Mouse (Mus musculus): ENCODE data around the gene Il1r1. TPM values are rescaled to one million over a fixed set of nuclear protein-coding genes. Genes with fewer than 3 reads are reported as not detected.

Il1r1 gene
- polyA plus RNA-seq, 1 experiment, result 0.49 TPM

DNA sequence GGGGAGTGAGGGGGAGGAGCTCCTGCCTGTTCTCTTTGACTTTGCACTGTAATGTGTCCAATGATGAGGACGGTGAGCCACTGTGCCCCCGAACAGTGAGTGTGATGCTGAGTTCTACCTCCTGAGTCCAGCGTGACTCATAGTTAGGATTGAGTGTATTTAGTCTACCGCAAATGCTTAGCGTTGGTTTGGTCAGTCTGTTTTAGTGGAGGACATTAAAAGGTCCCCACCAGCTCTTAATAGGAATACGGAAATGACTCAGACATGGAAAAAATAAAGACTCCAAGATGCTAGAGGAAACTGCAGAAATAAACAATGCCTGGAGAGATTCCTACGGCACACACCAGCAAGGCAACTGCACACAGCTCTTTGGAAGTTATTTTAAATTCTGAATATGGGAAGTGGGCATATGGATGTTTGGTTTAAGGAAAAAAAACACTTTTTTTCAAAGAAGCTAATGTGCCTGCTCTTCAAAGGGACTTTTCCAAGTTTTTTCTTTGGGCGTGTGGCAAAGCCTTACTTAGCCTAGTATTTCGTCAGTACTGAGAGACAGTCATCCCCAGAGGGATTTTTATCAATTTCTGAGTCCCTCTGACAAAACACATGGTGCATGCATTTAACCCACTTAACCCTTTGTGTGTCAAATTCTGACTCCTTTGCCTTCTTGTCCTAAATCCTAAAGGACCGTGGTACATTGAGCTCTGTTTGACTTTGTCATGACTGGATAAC lies 50.6 kb downstream of the Il1r1 start:
- Histone ChIP-seq H3K4me1 (ENCODE audit: control insufficient read depth, insufficient read depth, low read length) (no peaks in the 10 kb centered on the region), H3K36me3 (ENCODE audit: control insufficient read depth, insufficient read depth, low read length, poor library complexity, severe bottlenecking) (no peaks in the 10 kb centered on the region), H3K9me3 (replicated peaks; ENCODE audit: control insufficient read depth, insufficient read depth, low read length, poor library complexity, severe bottlenecking) (no peaks in the 10 kb centered on the region), H3K27ac (ENCODE audit: insufficient read depth, low read length) (no peak overlapping the region), H3K4me3 (ENCODE audit: low read depth, low read length) (no peak overlapping the region), H3K27me3 (ENCODE audit: control insufficient read depth, insufficient read depth, low read length, poor library complexity, severe bottlenecking) (no peaks in the 10 kb centered on the region), H3K9ac (ENCODE audit: low read depth, poor library complexity, severe bottlenecking) (no peak overlapping the region)
- TF ChIP-seq CTCF (IDR thresholded peaks at IDR 0.05; ENCODE audit: low read depth, low read length), result no peak
- TF ChIP-seq POLR2A (IDR thresholded peaks at IDR 0.05; ENCODE audit: insufficient read depth, low read length), result no peak
- TF ChIP-seq EP300 (IDR thresholded peaks at IDR 0.05; ENCODE audit: insufficient read depth, low read depth, low read length), result no peak

DNA sequence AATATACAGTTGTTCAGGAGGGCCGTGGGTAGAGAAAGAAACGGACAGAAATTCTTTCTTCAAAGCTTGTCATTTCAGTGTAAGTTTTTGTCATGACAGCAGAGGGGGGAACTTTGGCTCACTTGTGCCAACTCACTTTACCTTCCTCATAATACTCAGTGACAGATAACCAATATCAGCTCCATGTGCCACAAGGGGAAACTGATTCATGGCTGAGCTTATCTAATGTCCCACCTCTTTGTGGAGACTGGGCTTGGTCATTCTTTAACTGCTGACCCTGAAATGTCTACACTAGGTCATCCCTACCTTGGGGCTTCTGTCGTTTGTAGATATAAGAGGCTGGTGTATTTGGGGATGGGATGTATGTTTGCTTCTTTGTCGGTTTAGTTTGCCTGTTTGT lies 53.1 kb downstream of the Il1r1 start:
- H3K27me3 ChIP-seq (ENCODE audit: control insufficient read depth, insufficient read depth, low read length, poor library complexity, severe bottlenecking), result no peaks in the 10 kb centered on the region
- no peaks in the 10 kb centered on the region for H3K4me1 ChIP-seq (ENCODE audit: control insufficient read depth, insufficient read depth, low read length)
- H3K4me3 ChIP-seq (ENCODE audit: low read depth, low read length), result no peak overlapping the region
- no peaks in the 10 kb centered on the region for H3K9me3 ChIP-seq (replicated peaks; ENCODE audit: control insufficient read depth, insufficient read depth, low read length, poor library complexity, severe bottlenecking)
- no peaks in the 10 kb centered on the region for H3K36me3 ChIP-seq (ENCODE audit: control insufficient read depth, insufficient read depth, low read length, poor library complexity, severe bottlenecking)
- no peak overlapping the region for H3K9ac ChIP-seq (ENCODE audit: low read depth, poor library complexity, severe bottlenecking)
- H3K27ac ChIP-seq (ENCODE audit: insufficient read depth, low read length), result no peak overlapping the region
- TF ChIP-seq CTCF (IDR thresholded peaks at IDR 0.05; ENCODE audit: low read depth, low read length), result no peak
- TF ChIP-seq POLR2A (IDR thresholded peaks at IDR 0.05; ENCODE audit: insufficient read depth, low read length), result no peak
- no peak for TF ChIP-seq EP300 (IDR thresholded peaks at IDR 0.05; ENCODE audit: insufficient read depth, low read depth, low read length)

DNA sequence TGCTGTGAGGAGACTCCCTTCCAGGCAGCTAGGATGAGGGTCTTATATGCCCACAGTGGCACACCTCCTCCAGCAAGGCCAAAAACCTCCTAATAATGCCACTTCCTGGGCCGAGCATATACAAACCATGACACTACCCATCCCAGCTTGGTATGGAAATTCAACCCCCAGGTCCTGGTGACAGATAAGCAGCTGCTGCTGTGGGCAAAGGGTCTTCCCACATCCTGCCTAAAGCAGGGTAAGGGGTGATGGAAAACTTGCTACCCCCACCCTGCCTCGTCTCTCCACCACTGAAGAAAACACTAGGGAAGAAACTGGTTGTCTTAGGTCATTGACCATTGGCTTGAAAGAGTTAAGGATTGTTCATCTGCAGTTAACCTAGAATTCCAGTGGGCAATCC lies 53.8 kb downstream of the Il1r1 start:
- H3K4me1 ChIP-seq (ENCODE audit: control insufficient read depth, insufficient read depth, low read length), result no peaks in the 10 kb centered on the region
- no peak overlapping the region for H3K9ac ChIP-seq (ENCODE audit: low read depth, poor library complexity, severe bottlenecking)
- no peaks in the 10 kb centered on the region for H3K27me3 ChIP-seq (ENCODE audit: control insufficient read depth, insufficient read depth, low read length, poor library complexity, severe bottlenecking)
- H3K4me3 ChIP-seq (ENCODE audit: low read depth, low read length), result no peak overlapping the region
- no peaks in the 10 kb centered on the region for H3K36me3 ChIP-seq (ENCODE audit: control insufficient read depth, insufficient read depth, low read length, poor library complexity, severe bottlenecking)
- TF ChIP-seq CTCF (IDR thresholded peaks at IDR 0.05; ENCODE audit: low read depth, low read length), result no peak
- no peak for TF ChIP-seq EP300 (IDR thresholded peaks at IDR 0.05; ENCODE audit: insufficient read depth, low read depth, low read length)
- no peak for TF ChIP-seq POLR2A (IDR thresholded peaks at IDR 0.05; ENCODE audit: insufficient read depth, low read length)
- no peak overlapping the region for H3K27ac ChIP-seq (ENCODE audit: insufficient read depth, low read length)
- H3K9me3 ChIP-seq (replicated peaks; ENCODE audit: control insufficient read depth, insufficient read depth, low read length, poor library complexity, severe bottlenecking), result no peaks in the 10 kb centered on the region

DNA sequence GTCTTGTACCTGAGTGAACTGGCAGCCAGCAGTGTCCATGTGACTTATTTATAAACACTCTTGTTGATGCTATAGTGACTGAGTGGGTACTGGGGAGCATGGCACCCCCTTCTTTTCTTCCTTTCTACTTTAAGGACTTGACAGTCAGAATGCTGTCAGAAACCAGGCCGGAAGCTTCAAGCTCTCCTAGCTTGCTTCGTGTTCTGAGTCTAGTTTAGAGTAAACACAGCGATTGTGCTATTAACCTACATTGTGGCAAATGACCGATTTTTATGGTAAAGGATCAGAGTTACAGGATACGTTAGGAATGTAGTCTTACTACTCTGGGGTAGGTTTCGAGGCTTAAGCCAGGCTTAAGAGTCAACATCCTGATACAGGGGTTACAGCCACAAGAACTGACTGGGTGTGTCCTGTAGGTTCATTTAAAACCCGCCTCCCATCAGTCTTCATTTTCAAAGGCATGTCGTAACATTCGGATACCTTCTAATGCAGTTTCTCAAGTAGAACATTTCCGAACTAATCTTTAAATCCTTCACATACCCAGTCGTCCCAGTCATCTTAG lies 54.4 kb downstream of the Il1r1 start:
- no peak overlapping the region for H3K4me3 ChIP-seq (ENCODE audit: low read depth, low read length)
- no peaks in the 10 kb centered on the region for H3K4me1 ChIP-seq (ENCODE audit: control insufficient read depth, insufficient read depth, low read length)
- TF ChIP-seq CTCF (IDR thresholded peaks at IDR 0.05; ENCODE audit: low read depth, low read length) (no peak), EP300 (IDR thresholded peaks at IDR 0.05; ENCODE audit: insufficient read depth, low read depth, low read length) (no peak), POLR2A (IDR thresholded peaks at IDR 0.05; ENCODE audit: insufficient read depth, low read length) (no peak)
- no peaks in the 10 kb centered on the region for H3K9me3 ChIP-seq (replicated peaks; ENCODE audit: control insufficient read depth, insufficient read depth, low read length, poor library complexity, severe bottlenecking)
- no peaks in the 10 kb centered on the region for H3K36me3 ChIP-seq (ENCODE audit: control insufficient read depth, insufficient read depth, low read length, poor library complexity, severe bottlenecking)
- H3K27me3 ChIP-seq (ENCODE audit: control insufficient read depth, insufficient read depth, low read length, poor library complexity, severe bottlenecking), result no peaks in the 10 kb centered on the region
- H3K27ac ChIP-seq (ENCODE audit: insufficient read depth, low read length), result no peak overlapping the region
- H3K9ac ChIP-seq (ENCODE audit: low read depth, poor library complexity, severe bottlenecking), result no peak overlapping the region

DNA sequence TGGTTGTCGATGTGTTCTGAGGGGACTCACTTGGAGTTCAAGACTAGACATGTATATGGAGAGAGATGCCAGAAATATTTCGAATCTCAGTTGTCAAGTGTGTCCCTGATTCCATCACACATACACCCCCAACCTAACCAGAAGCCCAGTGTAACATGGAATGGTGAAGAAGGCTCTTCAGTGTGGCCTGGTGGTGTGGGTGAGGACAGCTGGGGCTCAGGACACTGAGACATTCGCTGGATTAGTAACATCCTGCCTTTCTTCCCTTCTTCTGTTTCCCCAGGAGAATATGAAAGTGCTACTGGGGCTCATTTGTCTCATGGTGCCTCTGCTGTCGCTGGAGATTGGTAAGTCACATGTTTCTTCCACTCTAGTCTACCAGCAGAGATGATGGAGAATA lies 57.1 kb downstream of the Il1r1 start:
- Histone ChIP-seq H3K9me3 (replicated peaks; ENCODE audit: control insufficient read depth, insufficient read depth, low read length, poor library complexity, severe bottlenecking) (no peaks in the 10 kb centered on the region), H3K36me3 (ENCODE audit: control insufficient read depth, insufficient read depth, low read length, poor library complexity, severe bottlenecking) (no peaks in the 10 kb centered on the region), H3K27me3 (ENCODE audit: control insufficient read depth, insufficient read depth, low read length, poor library complexity, severe bottlenecking) (no peaks in the 10 kb centered on the region), H3K27ac (ENCODE audit: insufficient read depth, low read length) (no peak overlapping the region), H3K4me3 (ENCODE audit: low read depth, low read length) (no peak overlapping the region), H3K9ac (ENCODE audit: low read depth, poor library complexity, severe bottlenecking) (no peak overlapping the region), H3K4me1 (ENCODE audit: control insufficient read depth, insufficient read depth, low read length) (no peaks in the 10 kb centered on the region)
- TF ChIP-seq POLR2A (IDR thresholded peaks at IDR 0.05; ENCODE audit: insufficient read depth, low read length) (no peak), EP300 (IDR thresholded peaks at IDR 0.05; ENCODE audit: insufficient read depth, low read depth, low read length) (no peak), CTCF (IDR thresholded peaks at IDR 0.05; ENCODE audit: low read depth, low read length) (no peak)

DNA sequence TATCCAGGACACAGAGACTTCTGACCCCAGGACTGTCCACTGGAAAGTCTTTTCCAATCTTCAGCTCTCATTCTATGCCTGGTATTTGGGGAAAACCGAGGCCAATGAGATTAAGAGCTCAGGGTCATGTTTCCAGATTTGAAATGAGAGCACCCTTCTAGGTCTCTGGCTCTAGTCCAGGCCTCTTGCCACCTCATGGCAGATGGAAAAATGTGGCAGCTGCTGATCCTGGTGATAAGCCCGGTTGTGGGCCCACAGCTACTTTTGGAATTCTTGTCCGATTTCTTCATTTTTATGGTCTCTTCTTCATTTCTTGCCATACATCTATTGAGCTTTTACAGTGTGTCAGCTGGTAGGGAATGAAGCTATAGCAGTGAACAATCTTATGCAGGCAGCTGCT lies 57.5 kb downstream of the Il1r1 start:
- Histone ChIP-seq H3K27ac (ENCODE audit: insufficient read depth, low read length) (no peak overlapping the region), H3K4me3 (ENCODE audit: low read depth, low read length) (no peak overlapping the region), H3K9ac (ENCODE audit: low read depth, poor library complexity, severe bottlenecking) (no peak overlapping the region), H3K27me3 (ENCODE audit: control insufficient read depth, insufficient read depth, low read length, poor library complexity, severe bottlenecking) (no peaks in the 10 kb centered on the region), H3K9me3 (replicated peaks; ENCODE audit: control insufficient read depth, insufficient read depth, low read length, poor library complexity, severe bottlenecking) (no peaks in the 10 kb centered on the region), H3K4me1 (ENCODE audit: control insufficient read depth, insufficient read depth, low read length) (no peaks in the 10 kb centered on the region), H3K36me3 (ENCODE audit: control insufficient read depth, insufficient read depth, low read length, poor library complexity, severe bottlenecking) (no peaks in the 10 kb centered on the region)
- TF ChIP-seq CTCF (IDR thresholded peaks at IDR 0.05; ENCODE audit: low read depth, low read length) (no peak), POLR2A (IDR thresholded peaks at IDR 0.05; ENCODE audit: insufficient read depth, low read length) (no peak), EP300 (IDR thresholded peaks at IDR 0.05; ENCODE audit: insufficient read depth, low read depth, low read length) (no peak)

Measured in ES-Bruce4 (cell line).